Mouse (Mus musculus) granulocyte monocyte progenitor cell, adult 5-6 weeks (primary cell): ENCODE data around the gene C1qbp. TPM values are rescaled to one million over a fixed set of nuclear protein-coding genes. Genes with fewer than 3 reads are reported as not detected.
A peak's percentile ranks its signal among the peaks of the same experiment; 100 is the strongest.

Experiments
- ATAC-seq: replicated peaks from 2 replicates; pipeline ENCODE4 v1.8.0; 2016; ENCODE audit warnings: mild to moderate bottlenecking, moderate TSS enrichment, inconsistent platforms; ENCODE audit not compliant: poor library complexity, severe bottlenecking
- total RNA-seq, 2 experiments: library from RNA; stranded (forward) in 1 of 2; stranded (reverse) in 1 of 2; fragments of 200-712, 200-1000 nt in 1 of 2; fragments of >200 nt in 1 of 2; fragmentation: Nextera tagmentation in 1 of 2; gene quantifications; 2 replicates each; pipeline ENCODE4 v1.2.3; 2014 to 2017

C1qbp gene
- total RNA-seq (2014; fragmentation: Nextera tagmentation) (425 and 440 TPM in 2 replicates), total RNA-seq (2017) (107 and 155 TPM in 2 replicates)

- ATAC-seq = peak; percentile 97
These were observed at the start of gene C1qbp for GRCm38 (mm10) chr11:70982557-70983228. Gene C1qbp (minus strand): TSS chr11:70983026.

GRCm38 (mm10) chr11:71032070-71032469 is 49.2 kb upstream of the C1qbp start:
- ATAC-seq = no peak

- ATAC-seq = no peak
These were observed 46.7 kb upstream of the C1qbp start for GRCm38 (mm10) chr11:71029403-71030118.

GRCm38 (mm10) chr11:71028280-71028679 is 45.5 kb upstream of the C1qbp start:
- no peak for ATAC-seq

- ATAC-seq = peak; percentile 90
These were observed 36.6 kb upstream of the C1qbp start, which contains the start of the genes Mis12 and Derl2 for GRCm38 (mm10) chr11:71019201-71020068. Gene Mis12 (plus strand): TSS chr11:71019611. Gene Derl2 (minus strand): TSS chr11:71019841.

DNA sequence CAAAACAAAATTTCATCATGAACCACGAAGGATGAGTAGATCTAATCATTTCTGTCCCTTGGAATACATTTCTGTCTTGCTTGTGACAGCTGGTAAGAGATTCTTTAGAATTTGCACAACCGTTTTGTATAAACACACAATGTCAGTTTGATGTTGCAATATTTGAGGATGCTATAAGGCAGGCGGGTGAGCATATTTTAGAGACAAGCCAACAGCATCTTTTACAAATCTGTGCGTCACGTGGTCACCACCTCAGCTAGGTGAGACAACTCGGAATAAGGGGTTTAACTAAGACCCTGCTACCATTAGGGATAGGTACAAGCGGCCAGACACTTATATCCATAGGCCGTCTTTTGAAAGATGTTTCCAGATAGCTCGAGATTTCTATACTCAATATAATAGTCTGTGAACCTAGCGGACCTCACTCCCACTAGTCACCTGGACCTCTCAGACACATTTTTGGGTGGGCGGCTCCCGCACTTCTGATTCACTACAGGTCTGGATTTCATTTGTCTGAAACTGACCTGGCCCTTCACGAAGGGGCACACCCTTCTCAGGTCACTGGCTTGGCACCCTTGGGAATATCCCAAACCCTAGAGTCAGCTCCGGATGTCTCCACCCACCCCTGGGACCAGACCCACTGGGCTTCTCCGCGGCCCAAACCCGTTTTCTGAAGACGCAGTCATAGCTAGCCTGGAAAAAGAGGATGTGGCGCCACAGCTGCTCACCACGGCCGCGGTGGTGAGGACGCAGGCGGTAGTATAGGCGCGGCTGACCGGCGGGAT is 35.8 kb upstream of the C1qbp start:
- no peak for ATAC-seq

GRCm38 (mm10) chr11:71017051-71017450 is 34.2 kb upstream of the C1qbp start:
- ATAC-seq = no peak

DNA sequence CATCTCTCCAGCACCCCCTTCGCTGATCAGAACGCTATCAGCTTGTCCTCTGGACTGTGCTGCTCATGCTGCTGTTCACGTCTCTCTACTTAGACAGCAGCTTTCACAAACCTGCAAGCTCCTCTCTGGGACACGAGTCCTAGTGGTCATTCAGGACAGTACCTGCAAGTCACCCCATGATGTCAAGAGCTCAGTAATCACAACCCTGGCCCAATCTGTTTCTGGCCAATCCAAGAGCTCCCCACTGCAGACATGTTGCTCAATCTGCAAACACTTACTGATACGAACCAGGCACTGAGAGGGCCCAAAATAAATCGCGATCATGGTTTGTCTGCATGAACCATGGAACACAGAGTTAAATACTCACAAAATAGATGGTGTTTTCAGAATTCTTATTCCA is 29.9 kb upstream of the C1qbp start:
- ATAC-seq = no peak

DNA sequence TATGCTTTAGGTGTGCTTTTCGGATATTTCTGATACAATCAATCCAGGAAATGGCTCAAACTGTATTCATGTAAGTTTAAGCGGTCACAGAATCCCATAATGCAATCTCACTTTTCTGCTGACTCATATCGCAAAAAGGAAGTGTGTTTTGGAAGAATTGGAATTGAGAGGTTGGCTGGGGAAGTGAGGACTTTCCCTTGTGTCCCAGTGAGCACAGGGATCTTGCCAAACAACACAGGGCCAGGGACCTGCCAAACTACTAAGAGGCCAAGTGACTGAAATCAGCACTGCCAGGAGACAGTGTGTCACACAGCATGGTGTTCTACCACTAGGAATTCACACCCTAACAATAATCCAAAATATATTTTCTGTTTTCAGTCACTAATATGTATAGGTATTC is 25.5 kb upstream of the C1qbp start:
- ATAC-seq = peak; percentile 33

GRCm38 (mm10) chr11:71007831-71008230 is 25.0 kb upstream of the C1qbp start:
- no peak for ATAC-seq

DNA sequence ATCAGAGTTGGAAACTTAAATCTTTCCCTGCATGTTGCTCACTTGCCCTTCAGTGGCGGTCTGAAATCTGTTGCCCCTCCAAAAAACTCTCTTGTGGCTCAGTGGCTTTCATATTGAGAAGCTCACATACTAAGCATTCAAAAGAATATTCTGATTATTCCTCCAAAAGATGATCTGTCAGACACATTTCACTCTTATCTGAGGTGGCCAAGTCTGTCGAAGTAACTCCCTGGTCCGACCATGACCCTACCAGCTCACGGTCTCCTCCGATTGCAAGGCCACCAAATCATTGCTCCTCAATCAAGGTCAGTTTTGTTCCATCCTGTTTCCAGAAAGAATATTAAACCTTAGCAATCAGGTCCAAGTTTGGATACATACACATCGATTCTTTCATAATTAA is 24.2 kb upstream of the C1qbp start:
- ATAC-seq = no peak

DNA sequence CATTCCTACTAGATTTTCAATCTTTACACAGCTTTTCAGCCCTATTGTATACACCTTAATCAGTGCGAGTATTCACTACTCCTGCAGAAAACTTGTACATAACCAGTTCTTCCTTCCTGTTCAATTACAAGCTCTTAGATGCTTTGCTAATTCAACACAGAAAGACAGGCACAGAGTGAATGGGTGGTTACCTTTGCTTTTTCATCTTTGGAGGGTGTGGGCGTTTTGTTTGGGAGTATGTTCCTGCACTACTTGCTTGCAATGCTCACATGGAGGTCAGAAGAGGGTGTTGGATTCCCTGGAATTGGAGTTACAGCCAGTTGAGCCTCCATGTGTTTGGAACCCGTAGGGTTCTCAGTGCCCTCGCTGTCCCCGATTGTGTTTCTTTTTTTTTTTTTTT is 22.2 kb upstream of the C1qbp start:
- ATAC-seq = no peak

- ATAC-seq = peak; percentile 97
These were observed 21.5 kb upstream of the C1qbp start, which contains the start of gene Dhx33 for GRCm38 (mm10) chr11:71004316-71004773. Gene Dhx33 (minus strand): TSS chr11:71004437.

DNA sequence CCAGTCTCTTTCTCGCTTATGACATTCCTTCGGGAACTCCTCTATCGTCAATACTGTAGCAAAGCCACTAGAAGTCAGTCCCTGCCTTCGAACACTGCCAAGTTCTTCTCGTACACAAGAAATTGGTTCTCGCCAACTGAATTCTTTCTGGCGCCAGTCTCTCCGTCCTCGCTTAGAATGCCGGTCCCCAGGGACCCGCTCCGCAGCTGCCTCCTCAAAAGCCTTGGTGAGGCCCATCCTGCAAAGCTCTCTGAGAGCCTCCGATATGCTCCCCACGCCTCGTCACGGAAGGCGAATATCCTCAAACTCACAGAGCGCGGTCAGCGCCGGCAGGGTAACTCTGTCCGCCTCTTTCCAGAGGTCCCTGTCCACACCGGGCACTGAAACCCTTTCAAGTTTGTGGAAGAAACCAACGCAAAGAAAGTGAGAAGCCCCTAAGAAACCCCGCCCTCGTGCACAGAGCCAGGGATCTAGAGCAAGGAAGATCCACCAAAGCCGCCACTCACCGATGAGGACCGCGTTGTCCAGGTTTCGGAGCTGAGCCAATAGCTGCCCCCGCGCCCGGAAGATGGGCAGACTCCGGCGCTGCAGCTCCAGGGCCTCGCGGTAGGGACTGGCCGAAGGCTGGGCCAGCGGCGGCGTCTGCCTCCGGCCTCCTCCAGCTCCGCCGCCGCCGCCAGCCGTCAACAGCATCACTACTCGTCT is 20.9 kb upstream of the C1qbp start:
- peak; percentile 65 for ATAC-seq

- ATAC-seq = no peak
These were observed 18.3 kb upstream of the C1qbp start for GRCm38 (mm10) chr11:71001167-71001566.

GRCm38 (mm10) chr11:70982030-70982429 is 796 bp downstream of the C1qbp start:
- no peak for ATAC-seq

- ATAC-seq = no peak
These were observed 1.9 kb downstream of the C1qbp start for GRCm38 (mm10) chr11:70980751-70981510.

GRCm38 (mm10) chr11:70980232-70980631 is 2.6 kb downstream of the C1qbp start:
- peak; percentile 36 for ATAC-seq
